Mouse (Mus musculus) cerebellum, postnatal 25 days (tissue): ENCODE data around the gene Ccdc81.
A peak's percentile ranks its signal among the peaks of the same experiment; 100 is the strongest.

Source experiments
- DNase-seq, 2 experiments: peaks; one replicate each; pipeline ENCODE4 v3.0.0; 2021; ENCODE audit warnings: mixed read lengths in 2 of 2

Ccdc81 gene

GRCm38 (mm10) chr7:89903442-89904343, at the start of gene Ccdc81:
Ccdc81 (minus strand) TSS chr7:89903629.
- DNase-seq = no peak

- no peak for DNase-seq
Measured at GRCm38 (mm10) chr7:89949403-89949802, 46.0 kb upstream of the Ccdc81 start.

- DNase-seq = peak in 1 of 2 experiments; percentile 25
Measured at GRCm38 (mm10) chr7:89948026-89948425, 44.6 kb upstream of the Ccdc81 start.

- DNase-seq = peak; percentile 88 to 92
Measured at GRCm38 (mm10) chr7:89940571-89941463, 37.4 kb upstream of the Ccdc81 start, which contains the start of gene Hikeshi. Hikeshi (minus strand) TSS chr7:89941204.

GRCm38 (mm10) chr7:89939497-89940353, 36.3 kb upstream of the Ccdc81 start:
- no peak for DNase-seq

- peak; percentile 83 to 87 for DNase-seq
Measured at GRCm38 (mm10) chr7:89923441-89924180, 20.2 kb upstream of the Ccdc81 start.

GRCm38 (mm10) chr7:89917776-89918175, 14.3 kb upstream of the Ccdc81 start:
- DNase-seq = no peak

- no peak for DNase-seq
Measured at GRCm38 (mm10) chr7:89916711-89917110, 13.3 kb upstream of the Ccdc81 start.

GRCm38 (mm10) chr7:89913432-89914158, 10.2 kb upstream of the Ccdc81 start:
- DNase-seq = no peak

GRCm38 (mm10) chr7:89912356-89912755, 8.9 kb upstream of the Ccdc81 start:
- no peak for DNase-seq

GRCm38 (mm10) chr7:89909711-89910110, 6.3 kb upstream of the Ccdc81 start:
- DNase-seq = no peak

- DNase-seq = no peak
Measured at GRCm38 (mm10) chr7:89908899-89909621, 5.6 kb upstream of the Ccdc81 start.

- DNase-seq = no peak
Measured at GRCm38 (mm10) chr7:89908421-89908820, 5.0 kb upstream of the Ccdc81 start.

GRCm38 (mm10) chr7:89907950-89908349, 4.5 kb upstream of the Ccdc81 start:
- DNase-seq = peak; percentile 71 to 87

- DNase-seq = no peak
Measured at GRCm38 (mm10) chr7:89903007-89903406, 422 bp downstream of the Ccdc81 start.

- peak in 1 of 2 experiments; percentile 44 for DNase-seq
Measured at GRCm38 (mm10) chr7:89891856-89892255, 11.6 kb downstream of the Ccdc81 start.

- DNase-seq = no peak
Measured at GRCm38 (mm10) chr7:89891412-89891811, 12.0 kb downstream of the Ccdc81 start.

- no peak for DNase-seq
Measured at GRCm38 (mm10) chr7:89884551-89884950, 18.9 kb downstream of the Ccdc81 start.

- no peak for DNase-seq
Measured at GRCm38 (mm10) chr7:89879686-89880085, 23.7 kb downstream of the Ccdc81 start.

- DNase-seq = no peak
Measured at GRCm38 (mm10) chr7:89867221-89867620, 36.2 kb downstream of the Ccdc81 start.
